Mouse (Mus musculus): ENCODE measurements around the gene Tbc1d22a.

Tbc1d22a gene

DNA sequence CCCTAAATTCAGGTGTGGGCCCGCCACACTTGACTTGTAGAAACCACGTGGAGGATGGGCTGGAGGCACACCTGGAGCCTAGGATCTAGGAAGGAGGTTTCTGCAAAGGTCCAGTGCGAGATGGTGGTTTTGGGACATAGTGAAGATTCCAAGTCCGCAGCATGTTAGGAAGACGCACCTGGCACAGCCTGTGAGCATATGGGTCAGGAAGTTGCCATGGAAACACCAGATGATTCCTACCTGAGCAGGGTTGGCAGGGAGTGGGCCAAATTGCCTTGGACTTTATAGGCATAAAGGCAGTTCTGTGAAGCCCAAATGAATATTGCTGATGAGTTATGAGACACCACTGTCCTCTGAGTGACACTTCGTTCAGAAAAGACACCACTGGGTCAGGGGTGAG, 321.1 kb downstream of the Tbc1d22a start:
- no peak for DNase-seq

DNA sequence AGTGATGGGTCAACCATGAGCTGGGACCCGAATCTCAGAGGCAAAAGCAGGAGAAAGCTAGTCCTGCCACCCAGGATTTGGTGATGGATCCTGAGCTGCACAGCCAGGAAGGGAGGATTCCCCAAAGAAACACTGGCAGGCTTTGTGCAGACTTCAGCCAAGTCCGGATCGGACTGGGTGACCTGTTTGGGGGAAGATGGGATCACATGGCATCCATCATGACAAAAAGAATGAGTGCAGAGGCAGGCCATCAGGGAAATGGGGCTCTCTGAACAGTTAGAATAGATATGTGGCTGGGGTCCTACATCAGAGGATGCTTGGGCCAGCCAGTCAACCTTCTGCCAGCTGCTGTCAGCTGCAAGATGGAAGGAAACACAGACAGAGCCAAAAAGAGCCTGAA, 328.1 kb downstream of the Tbc1d22a start:
- no peak for DNase-seq

DNA sequence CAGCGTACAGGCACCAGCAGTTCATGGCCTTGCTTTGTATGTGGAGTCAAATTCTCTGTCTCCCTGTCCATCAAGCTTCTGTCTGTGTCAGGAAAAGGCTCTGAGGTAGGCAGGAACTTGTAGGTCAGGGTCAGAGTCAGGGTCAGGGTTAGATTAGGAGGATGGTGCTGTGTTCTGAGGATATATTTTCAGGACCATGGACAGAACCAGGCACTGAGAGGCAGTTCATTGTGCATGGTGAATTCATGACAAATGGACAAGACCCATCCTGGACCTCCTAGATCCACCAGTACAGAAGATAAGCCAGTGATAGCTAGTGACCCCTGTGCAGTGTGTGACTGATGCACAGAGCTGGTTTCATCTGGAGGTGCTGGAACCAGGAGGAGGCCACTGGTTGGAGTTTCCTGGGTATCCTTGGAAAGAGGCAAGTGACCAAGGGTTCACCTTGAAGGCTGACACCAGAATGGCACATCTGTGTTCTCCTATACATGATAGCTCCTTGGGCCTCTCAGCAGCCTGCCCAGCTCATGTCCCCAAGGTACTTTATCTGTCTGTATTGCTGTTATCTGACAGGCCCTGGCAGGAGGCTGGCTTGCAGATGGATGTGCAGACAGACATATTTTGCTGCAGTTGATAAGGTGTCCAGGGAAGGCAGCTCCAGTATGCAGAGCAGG, 330.0 kb downstream of the Tbc1d22a start:
- no peak for DNase-seq
